Mouse (Mus musculus) layer of hippocampus, postnatal 25 days (tissue): ENCODE measurements around the gene Nfatc2ip. TPM values are rescaled to one million over a fixed set of nuclear protein-coding genes. Genes with fewer than 3 reads are reported as not detected.
A peak's percentile ranks its signal among the peaks of the same experiment; 100 is the strongest.
"Not testable (repeated sequence)": the region's sequence is repeated elsewhere in the genome, so short reads cannot be mapped to it uniquely, and the experiment has no call there.

Experiments used
- DNase-seq, 2 experiments: peaks; one replicate each; pipeline ENCODE4 v3.0.0; 2022; ENCODE audit warnings: mixed read lengths in 2 of 2, low spot score in 1 of 2; ENCODE audit errors: extremely low spot score in 1 of 2
- total RNA-seq, 2 experiments: library from RNA; stranded (reverse); gene quantifications; 2 replicates each; pipeline ENCODE4 v1.2.3; 2021

Gene Nfatc2ip
- total RNA-seq, 2 experiments from 2014 or later = 5.8 to 8.4 TPM

DNA sequence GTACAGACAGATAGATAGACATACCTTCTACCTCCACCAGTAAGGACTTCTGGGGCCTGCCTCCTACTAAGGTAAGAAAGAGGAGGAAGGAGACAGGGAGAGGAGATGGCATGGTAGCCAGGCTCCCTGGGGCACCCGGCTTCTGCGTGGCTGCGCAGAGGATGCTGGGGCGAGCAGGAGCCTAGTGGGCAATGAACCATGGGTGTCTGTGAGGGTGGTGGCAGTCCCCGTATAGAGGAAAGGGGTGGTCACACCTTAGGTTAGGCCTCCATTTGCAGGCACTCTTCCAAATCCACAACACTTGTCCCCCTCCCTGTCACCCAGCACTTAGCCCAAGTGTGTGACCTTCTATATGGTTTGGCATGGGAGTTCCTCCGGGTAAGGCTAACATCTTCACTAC, 18.2 kb upstream of the Nfatc2ip start, which contains the start of gene Cd19:
Cd19 (minus strand) TSS at position 165 of the 400 bp plus-strand sequence.
- no peak for DNase-seq

DNA sequence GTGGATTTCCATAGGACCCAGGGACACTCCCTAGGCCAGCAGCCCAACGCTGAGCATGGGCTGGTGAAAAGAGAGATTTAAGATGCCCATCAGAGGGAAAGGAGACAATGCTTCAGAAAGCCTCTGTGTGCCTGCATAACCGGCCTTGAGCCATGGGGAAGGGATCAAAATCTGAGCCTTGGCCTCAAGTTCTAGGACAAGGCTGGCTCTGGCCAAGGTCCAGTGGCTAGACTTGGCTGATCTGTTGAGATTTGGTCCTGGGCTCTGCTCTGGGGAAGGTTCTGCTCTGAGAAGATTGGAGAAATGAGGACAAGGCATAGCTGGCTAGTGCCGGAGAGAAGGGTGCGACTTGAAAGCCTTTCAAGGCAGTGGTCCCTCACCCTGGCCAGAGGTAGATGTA, 14.5 kb upstream of the Nfatc2ip start:
- DNase-seq = no peak

DNA sequence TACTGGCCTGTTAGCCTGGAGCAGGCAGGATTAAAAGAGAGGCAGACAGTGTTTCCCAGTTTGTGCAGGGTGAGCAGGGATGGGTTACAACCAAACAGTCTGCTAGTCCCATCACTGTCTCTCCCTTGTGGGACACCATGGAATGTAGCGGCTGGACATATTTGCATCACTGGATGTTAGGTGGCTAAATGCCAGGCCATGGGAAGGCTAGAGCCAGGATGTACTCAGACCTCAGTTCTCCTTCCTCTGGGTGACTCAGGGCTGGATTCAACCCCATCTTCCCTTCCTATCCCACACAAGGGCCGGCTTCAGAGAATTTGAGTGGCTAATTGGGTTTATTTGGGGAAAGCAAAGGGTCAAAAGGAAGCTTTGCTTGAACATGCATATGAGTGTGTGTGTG, 12.1 kb upstream of the Nfatc2ip start:
- no peak for DNase-seq

DNA sequence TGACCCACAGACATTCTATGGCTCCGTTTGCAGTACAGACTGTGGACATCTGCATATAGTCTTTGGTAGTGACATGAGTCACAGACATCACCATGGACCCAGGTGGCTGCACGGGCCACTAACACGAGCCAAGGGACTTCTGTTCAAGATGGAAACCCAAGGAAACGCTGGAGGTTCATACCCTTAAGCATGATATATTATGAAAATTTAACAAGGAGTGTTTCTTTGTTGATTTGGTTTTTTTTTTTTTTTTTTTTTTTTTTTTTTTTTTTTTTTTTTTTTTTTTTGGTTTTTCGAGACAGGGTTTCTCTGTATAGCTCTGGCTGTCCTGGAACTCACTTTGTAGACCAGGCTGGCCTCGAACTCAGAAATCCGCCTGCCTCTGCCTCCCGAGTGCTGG, 6.0 kb upstream of the Nfatc2ip start:
- not testable (repeated sequence) for DNase-seq

DNA sequence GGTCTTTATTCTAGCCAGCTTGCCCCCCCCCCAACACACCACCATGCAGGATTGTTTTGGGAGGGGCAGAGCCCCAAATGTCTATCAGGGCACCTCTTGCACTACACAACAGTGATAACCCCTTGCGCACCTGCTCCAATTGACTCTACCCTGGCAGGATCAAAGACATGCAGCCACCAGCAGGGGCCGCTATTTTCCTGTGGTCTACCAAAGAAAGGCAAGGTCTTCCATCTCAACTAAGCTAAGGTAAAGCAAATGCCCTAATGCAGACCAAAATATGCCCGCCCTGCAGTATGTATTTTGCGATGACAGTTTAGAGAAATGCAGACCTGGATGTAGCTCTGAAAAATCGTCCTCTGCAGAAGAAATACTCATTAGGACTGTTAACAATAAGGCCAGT, 3.0 kb upstream of the Nfatc2ip start:
- DNase-seq = peak; percentile 66 to 93

DNA sequence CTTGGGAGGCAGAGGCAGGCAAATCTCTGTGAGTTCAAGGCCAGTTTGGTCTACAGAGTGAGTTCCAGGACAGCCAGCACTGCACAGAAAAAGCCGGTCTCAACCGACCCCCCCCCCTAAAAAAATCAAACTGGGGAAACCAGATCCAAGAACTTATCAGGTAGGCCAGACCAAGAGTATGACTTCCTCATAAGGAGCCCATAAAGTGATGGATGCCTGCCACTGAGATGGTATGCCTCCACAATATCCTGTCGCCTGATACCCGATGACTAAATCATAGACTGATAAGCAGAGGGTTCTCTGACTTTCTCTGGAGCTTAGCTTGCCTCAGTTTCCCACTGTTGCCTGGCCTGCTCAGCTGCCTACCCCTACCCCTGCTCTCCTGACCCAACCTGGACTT, 1.3 kb upstream of the Nfatc2ip start:
- no peak for DNase-seq

DNA sequence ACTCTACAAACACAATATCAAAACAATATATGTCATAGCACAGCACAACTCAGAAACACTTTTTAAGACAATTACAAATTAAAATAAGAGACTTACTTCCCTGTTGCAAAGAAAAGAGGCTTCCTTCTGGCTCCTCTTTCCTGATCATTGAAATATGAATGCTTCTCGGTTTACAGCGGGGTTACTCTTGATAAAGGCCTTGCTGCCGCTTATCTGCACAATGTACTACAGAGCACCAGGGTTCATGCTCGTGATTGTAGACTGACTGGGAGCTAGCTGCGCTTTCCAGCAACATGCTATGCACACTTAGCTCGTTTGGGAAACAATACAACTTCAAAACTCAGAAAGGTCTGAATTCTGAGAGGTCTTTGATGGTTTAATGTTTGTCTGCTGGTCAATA, 684 bp upstream of the Nfatc2ip start:
- DNase-seq = no peak

DNA sequence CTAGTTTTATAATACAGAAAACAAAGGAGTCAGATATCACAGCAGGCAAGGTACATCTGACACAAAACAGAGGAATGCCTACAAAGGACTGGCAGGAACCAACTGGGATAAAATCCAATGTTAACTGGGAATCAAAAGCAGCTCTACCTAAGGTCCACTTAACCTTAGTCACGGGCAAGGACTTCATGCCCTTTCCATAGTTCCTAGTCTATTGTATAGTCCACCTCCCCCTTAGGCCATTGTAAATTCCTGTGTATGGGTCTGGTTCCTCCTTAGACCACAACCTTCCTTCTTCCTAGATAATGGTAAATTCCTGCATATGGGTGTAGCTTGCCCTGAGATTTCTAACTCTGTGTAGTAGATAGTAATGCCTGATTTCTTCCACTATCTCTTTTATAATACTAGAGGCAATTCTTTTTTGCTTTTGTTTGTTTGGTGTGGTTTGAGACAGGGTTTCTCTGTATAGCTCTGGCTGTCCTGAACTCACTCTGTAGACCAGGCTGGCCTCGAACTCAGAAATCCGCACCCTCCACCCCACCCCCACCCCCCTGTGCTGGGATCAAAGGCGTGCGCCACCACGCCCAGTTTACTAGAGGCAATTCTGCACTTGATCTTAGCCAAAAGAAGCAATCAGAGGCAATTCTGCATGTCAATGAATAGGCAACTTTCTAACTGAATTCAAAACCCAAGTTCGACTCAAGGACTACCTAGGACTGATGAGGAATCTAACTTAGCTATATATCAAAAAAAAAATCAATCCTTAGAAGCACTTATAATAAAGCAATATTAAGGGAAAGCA, 4.3 kb downstream of the Nfatc2ip start:
- not testable (repeated sequence) for DNase-seq

DNA sequence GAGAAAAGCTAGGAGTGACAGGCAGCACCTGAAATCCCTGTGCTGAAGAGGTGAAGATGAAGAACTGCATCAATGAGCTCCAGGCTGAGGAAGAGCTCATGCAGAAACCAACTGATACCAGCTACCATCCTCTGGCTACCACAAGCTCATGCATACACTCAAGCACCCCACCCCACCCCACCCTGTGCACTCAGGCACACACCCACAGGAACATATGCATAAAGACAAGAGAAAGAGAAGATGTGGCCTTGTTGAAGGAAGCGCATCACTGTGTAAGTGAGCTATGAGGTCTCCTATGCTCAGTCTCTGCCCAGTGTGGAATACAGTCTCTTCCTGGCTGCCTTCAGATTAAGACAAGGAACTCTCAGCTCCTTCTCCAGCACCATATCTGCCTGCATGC, 8.4 kb downstream of the Nfatc2ip start:
- no peak for DNase-seq

DNA sequence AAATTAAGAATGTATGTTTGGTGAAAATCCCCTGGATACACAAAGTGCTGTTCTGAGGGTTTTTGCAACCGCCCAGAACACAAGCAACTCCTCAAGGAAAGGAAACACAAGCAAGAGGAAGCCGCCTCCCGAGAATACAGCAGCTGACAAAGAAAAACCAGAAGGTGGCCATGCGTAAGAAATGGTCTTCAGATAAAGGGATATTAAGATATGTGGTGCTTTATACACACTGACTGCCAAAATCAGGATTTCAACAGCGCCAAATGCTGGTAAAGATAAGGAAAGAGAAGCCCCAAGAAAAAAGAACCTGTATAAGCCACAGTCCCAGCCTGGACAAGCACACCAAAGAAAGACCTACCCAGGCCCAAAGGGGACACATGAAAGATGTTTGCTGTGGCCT, 13.0 kb downstream of the Nfatc2ip start:
- no peak for DNase-seq

DNA sequence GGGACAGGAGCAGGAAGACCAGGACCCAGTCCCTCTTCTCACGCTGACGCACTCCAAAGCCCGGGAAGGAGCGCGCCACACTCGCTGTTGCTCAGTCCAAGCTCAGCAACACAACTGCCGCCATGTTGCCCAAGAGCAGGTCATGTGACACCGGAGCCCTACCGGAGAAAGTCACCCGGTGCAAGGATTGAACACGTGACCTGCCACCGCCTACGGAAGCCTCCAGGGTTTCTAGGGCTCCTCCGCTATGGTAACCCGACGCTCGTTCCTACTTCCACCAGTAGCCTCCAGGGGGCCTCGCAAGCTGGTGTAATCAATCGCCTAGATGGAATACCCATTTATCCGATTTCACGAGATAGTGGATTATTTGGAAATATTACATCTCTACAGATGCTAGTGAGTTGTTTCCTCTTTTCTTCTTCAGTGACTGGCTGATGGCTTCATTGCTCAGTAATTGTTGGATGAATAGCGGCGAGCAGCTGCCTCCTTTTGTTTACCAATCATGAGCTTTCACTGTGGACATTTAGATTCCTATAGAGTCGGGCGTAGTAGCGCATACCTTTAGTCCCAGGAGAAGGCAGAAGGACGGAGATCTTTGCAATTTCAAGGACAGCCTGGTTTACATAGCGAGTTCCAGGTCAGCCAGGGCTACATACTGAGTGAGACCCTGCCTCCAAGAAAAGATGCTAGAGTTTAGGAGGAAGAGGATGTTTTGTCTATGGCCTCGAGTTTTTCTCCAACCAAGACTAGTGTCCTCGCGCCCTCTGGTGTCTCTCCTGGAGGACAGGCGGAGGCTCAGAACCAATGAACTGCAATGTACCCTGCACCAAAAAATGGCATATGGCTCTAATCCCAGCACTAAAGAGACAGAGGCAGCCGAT, 19.0 kb downstream of the Nfatc2ip start, which contains the start of gene Spns1:
Spns1 (minus strand) TSS at position 173 of the 881 bp plus-strand sequence.
- peak; percentile 82 to 97 for DNase-seq

DNA sequence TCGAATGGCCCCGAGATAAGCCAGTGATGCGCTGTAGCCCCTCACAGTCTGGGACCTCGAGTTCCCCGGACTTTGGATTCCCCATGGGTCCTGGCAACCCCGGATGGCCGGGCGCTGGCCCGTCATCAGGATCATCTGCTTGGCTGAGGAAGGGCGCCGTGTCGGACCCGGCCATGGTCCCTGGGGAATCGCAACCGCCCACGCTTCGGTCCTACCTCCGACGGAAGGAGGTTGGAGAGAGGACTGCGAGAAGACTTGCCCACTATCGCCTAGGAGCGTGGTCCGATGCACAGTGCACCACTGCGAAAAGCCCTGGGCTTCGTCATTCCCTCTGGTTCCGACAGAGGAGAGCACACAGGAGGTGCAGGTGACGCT, 19.6 kb downstream of the Nfatc2ip start:
- DNase-seq = no peak

DNA sequence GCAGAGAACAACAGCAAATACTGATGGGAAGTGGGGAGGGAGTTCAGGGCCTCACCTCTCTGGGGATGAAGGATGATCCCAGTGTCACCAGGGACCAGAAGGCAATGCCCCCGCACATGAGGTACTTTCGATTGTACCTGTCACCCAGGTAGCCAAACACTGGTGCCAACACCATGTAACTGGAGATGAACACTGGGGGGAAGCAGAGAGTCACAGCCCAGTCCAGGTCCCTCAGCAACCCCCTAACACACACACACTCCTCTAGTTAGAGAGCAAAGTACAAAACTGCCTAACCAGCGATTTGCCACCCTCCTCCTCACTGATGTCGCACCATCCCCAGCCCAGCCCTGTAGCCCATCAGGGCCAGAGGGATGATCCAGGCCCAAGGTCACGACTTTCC, 21.5 kb downstream of the Nfatc2ip start:
- no peak for DNase-seq

DNA sequence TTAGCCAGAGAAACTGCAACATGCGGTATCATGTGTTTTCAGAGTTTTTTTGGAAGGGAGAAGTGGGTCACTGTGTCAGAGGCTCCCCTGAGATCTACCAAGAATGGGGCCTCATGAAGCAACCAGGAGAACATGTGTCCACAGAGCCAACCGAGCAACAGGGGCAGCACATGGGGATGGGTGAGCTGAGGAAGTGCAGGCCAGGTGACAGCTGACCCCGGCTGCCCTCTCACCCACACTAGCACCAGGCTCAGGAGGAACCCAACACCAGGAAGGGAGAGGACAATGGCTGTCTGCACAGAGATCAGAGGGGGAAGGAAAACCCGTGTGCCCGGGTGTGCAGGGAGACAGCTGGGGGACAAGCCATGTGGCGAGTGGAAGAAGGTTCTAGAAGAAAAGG, 22.0 kb downstream of the Nfatc2ip start:
- no peak for DNase-seq

DNA sequence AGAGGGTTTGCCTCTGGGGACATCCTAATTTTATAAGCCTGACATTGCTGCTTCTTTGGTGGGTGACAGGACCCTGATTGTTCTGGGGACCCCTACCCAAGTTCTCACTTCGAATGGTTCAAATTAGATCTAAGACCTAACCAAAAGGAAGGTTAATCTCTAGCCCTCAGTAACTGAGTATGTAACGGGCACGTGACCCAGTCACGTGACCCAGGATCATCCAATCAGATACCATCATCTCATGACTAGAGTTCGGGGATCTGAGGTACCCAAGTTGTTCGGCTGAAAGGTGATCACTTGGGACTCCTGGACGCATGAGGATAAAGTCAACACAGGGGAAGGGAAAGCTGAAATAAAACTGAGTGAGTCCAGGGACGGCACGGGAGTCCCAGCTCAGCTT, 23.5 kb downstream of the Nfatc2ip start:
- DNase-seq = no peak

DNA sequence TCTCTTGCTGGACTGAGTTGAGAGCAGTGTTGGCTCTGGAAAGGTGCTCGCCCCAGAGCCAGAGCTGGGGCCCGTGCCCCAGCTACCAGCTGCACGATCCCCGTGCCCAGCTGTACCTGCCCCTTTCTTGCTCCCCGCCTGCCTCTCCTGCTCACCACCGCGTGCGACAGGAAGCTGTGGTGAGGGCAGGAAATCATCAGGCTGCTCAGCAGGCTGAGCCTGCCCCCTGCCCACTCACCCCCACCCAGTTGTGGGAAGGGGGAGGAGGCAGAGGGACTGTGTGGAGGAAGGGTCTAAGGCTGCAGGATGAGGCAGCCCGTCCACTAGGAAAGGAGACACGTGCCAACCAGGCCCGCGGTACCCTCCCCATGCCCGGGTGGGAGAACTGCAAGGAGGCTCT, 27.1 kb downstream of the Nfatc2ip start, which contains the start of gene Lat:
Lat (minus strand) TSS at position 178 of the 400 bp plus-strand sequence.
- no peak for DNase-seq

DNA sequence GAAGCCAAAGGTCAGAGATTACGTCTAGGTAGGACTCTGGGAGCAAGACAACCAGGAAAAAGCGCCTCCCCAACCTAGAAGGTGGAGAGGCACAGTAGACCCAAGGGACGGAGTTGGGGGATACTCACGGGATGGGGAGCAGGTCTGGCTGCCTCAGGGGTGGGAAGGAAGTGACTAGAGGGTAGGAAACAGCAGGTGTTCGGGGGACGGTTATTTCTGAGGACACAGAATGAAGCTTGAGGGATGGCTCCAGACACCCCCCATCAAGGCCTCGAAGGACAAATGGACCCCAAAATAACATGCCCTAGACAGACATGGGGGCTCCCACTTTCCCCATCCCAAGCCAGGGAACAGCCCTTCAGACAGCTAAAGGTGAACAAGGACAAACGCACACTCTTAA, 28.2 kb downstream of the Nfatc2ip start:
- DNase-seq = no peak

DNA sequence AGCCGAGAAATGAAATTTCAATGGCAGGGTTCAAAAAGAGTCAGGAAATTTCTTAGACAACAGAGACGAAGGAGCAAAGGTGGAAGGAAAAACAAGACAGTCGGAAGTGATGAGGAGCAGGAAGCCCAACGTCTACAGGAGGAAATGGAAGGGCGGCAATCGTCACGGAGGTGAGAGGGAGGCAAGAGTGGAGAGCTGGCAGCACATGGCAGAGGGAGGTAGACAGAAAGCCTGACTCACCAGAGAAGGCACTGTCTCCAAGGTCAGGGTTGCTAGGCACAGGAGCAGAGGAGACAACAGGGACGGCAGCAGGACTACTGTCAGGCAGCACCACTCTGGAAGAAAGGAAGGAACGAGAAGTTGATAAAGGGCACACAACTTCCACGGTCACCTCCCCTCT, 28.9 kb downstream of the Nfatc2ip start:
- DNase-seq = no peak

DNA sequence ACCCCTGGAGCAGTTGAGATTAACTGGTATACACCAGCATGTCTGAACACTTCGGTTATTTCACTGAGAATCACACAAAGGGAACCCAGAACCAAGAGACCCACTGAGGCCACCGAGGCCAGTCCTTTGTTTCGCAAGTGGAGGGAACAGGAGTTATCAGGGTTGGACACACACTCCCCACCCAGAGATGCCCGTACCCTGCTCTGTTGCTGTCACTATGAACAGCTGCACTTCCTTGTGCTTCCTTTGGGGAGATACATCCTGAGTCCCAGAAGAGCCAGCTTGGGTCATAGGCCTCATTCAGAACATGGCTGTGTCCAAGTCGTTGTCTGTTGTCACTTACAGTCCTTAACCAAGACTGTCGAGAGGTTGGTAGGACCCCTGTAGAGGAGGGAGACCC, 33.5 kb downstream of the Nfatc2ip start:
- no peak for DNase-seq

DNA sequence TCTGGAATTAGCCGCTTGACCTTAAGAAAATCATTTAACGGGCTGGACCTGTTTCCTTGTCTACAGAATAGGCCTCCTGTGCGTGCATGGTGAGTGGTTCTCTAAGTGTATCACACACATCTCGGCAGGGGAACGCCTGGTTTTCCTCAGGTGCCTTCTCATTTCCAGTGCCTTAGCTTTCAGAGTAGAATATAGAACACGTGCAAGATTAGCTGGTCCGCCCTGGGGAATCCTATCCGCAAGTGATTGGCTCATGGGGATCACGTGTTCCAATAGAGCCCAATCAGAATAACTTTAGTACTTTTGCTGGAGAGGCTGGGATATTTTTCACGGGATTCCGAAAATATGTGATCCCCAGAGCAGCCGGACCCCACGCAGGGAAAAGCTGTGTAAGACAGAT, 37.5 kb downstream of the Nfatc2ip start:
- DNase-seq = no peak

DNA sequence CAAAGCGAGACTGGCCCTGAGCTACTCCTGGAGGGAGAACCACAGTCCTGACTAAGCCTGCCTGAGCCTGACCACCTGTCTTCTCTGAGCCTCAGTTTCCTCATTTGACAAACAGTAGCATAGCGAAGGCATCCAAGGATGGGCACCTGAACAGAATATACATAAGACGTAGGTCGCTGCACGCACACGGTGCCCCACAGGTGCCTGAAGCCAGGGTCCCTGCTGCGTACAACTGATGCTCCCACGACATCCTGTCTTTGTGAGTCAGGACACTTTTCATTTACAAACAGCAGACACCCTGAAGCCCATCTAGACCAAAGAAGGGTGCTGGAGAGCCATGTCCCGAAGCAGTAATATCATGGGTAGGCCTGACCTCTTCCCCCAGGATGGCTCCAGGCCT, 38.1 kb downstream of the Nfatc2ip start:
- DNase-seq = no peak
